28 mouse cellular contexts compared by ENCODE assay signal in genomic region chr17:43419204-43419603, GRCm38 (mm10). TPM values are rescaled to one million over a fixed set of nuclear protein-coding genes. Genes with fewer than 3 reads are reported as not detected.
DNase-seq lines count a peak whose midpoint lies in the region; ATAC-seq and TF ChIP-seq lines count a peak whose summit lies in the region.
"Had no signal": no experiment of that assay in that cellular context is flagged by ENCODE, and none has a peak within 500 bp of the region (broad histone marks: within the 10 kb centered on the region; RNA-seq: fewer than 3 reads in every experiment).

No protein-coding gene starts in this region.

- no peaks in the 10 kb centered on the region for H3K9me3 ChIP-seq in liver, embryonic 14.5 days (ENCODE audit: control insufficient read depth, low read length)
- H3K9me3 ChIP-seq in liver, embryonic 12.5 days (replicated peaks): no peaks in the 10 kb centered on the region
- H3K9me3 ChIP-seq in E14TG2a.4 (ENCODE audit: low read length): no peaks in the 10 kb centered on the region
- H3K9me3 ChIP-seq: embryonic facial prominence, embryonic 15.5 days; heart, embryonic 15.5 days; kidney, embryonic 15.5 days; limb, embryonic 13.5 days; lung, embryonic 15.5 days; neural tube, embryonic 15.5 days; stomach, embryonic 15.5 days had no signal

- no peak overlapping the region for H3K27ac ChIP-seq in heart, adult 2 months
- no peak overlapping the region for H3K27ac ChIP-seq in liver, embryonic 14.5 days
- no peak overlapping the region for H3K27ac ChIP-seq in liver, embryonic 12.5 days
- H3K27ac ChIP-seq: embryonic facial prominence, embryonic 15.5 days; heart, embryonic 15.5 days; kidney, embryonic 15.5 days; limb, embryonic 13.5 days; neural tube, embryonic 15.5 days; stomach, embryonic 15.5 days had no signal

- peaks cover 15% of the 10 kb centered on the region for H3K4me1 ChIP-seq in heart, adult 2 months (ENCODE audit: control insufficient read depth, insufficient read depth, low read length)
- no peaks in the 10 kb centered on the region for H3K4me1 ChIP-seq in liver, embryonic 14.5 days (replicated peaks; ENCODE audit: control insufficient read depth in 2 of 2, insufficient read depth in 2 of 2, low read length in 1 of 2)
- no peaks in the 10 kb centered on the region for H3K4me1 ChIP-seq in liver, embryonic 12.5 days
- no peaks in the 10 kb centered on the region for H3K4me1 ChIP-seq in E14TG2a.4 (replicated peaks; ENCODE audit: low read depth, low read length)
- H3K4me1 ChIP-seq: embryonic facial prominence, embryonic 15.5 days; heart, embryonic 15.5 days; kidney, embryonic 15.5 days; limb, embryonic 13.5 days; megakaryocyte, embryonic 14.5 days; neural tube, embryonic 15.5 days; stomach, embryonic 15.5 days had no signal

- no peaks in the 10 kb centered on the region for H3K79me2 ChIP-seq in heart, adult 2 months (replicated peaks; ENCODE audit: control insufficient read depth, insufficient read depth, low read length)

- no peaks in the 10 kb centered on the region for H3K27me3 ChIP-seq in heart, adult 2 months (ENCODE audit: control insufficient read depth, insufficient read depth, low read length)
- no peaks in the 10 kb centered on the region for H3K27me3 ChIP-seq in liver, embryonic 14.5 days (ENCODE audit: control insufficient read depth, insufficient read depth, low read length)
- H3K27me3 ChIP-seq in liver, embryonic 12.5 days (replicated peaks): no peaks in the 10 kb centered on the region
- H3K27me3 ChIP-seq in E14TG2a.4 (ENCODE audit: insufficient read depth, low read length): no peaks in the 10 kb centered on the region
- H3K27me3 ChIP-seq: embryonic facial prominence, embryonic 15.5 days; heart, embryonic 15.5 days; kidney, embryonic 15.5 days; limb, embryonic 13.5 days; lung, embryonic 15.5 days; megakaryocyte, embryonic 14.5 days; neural tube, embryonic 15.5 days; Patski; stomach, embryonic 15.5 days had no signal

- no peak for TF ChIP-seq POLR2A in heart, adult 2 months (IDR thresholded peaks at IDR 0.05; ENCODE audit: insufficient read depth, low read depth, low read length)
- no peak for TF ChIP-seq POLR2A in brain, embryonic 14.5 days (IDR thresholded peaks at IDR 0.05; ENCODE audit: borderline replicate concordance, extremely low read depth, insufficient read depth, insufficient read length, poor library complexity, severe bottlenecking)

- no peak for DNase-seq in heart, adult 2 months
- no peak for DNase-seq in heart, postnatal 10 days
- no peak for DNase-seq in liver, embryonic 14.5 days (ENCODE audit: low read depth in 3 of 3, low spot score in 3 of 3)
- no peak for DNase-seq in brain, embryonic 14.5 days (ENCODE audit: low read depth)
- no peak for DNase-seq in Muller cell, postnatal 12 days (ENCODE audit: inconsistent ontology term)
- DNase-seq in thymus, postnatal 36 days: no peak
- DNase-seq: adrenal gland, postnatal 14 days; B cell, adult 2 months; cerebellum, adult 18-20 months; cerebellum, postnatal 25 days; heart, adult 18-20 months; layer of hippocampus, postnatal 36 days; midbrain, embryonic 14.5 days; right cerebral cortex, postnatal 14 days; thymus, adult 2 months had no signal

- intact Hi-C loops in heart, adult 2 months (cut with DNase I): no loop called here
- intact Hi-C loops in heart, postnatal 10 days (cut with DNase I): no loop called here

- peaks cover 41% of the 10 kb centered on the region for H3K36me3 ChIP-seq in heart, adult 2 months (ENCODE audit: control insufficient read depth, insufficient read depth, low read length)
- no peaks in the 10 kb centered on the region for H3K36me3 ChIP-seq in liver, embryonic 14.5 days (replicated peaks; ENCODE audit: control insufficient read depth, insufficient read depth, low read depth)
- H3K36me3 ChIP-seq in liver, embryonic 12.5 days: no peaks in the 10 kb centered on the region
- no peaks in the 10 kb centered on the region for H3K36me3 ChIP-seq in E14TG2a.4 (ENCODE audit: insufficient read depth, low read length)
- H3K36me3 ChIP-seq: embryonic facial prominence, embryonic 15.5 days; heart, embryonic 15.5 days; kidney, embryonic 15.5 days; limb, embryonic 13.5 days; lung, embryonic 15.5 days; neural tube, embryonic 15.5 days; stomach, embryonic 15.5 days had no signal

- H3K4me3 ChIP-seq in heart, adult 2 months: no peak overlapping the region
- H3K4me3 ChIP-seq in liver, embryonic 14.5 days (ENCODE audit: insufficient read depth in 1 of 2, low read depth in 2 of 2, low read length in 2 of 2): no peak overlapping the region
- no peak overlapping the region for H3K4me3 ChIP-seq in liver, embryonic 12.5 days
- no peak overlapping the region for H3K4me3 ChIP-seq in E14TG2a.4 (replicated peaks; ENCODE audit: low read length)
- H3K4me3 ChIP-seq: embryonic facial prominence, embryonic 15.5 days; heart, embryonic 15.5 days; kidney, embryonic 15.5 days; limb, embryonic 13.5 days; lung, embryonic 15.5 days; megakaryocyte, embryonic 14.5 days; neural tube, embryonic 15.5 days; stomach, embryonic 15.5 days had no signal

- WGBS in heart, adult 2 months: 63% methylated on average over 5 of the region's 5 CpGs
- 72% methylated on average over 5 of the region's 5 CpGs for WGBS in liver, embryonic 14.5 days (ENCODE audit: insufficient replicate concordance)
- 74% methylated on average over 5 of the region's 5 CpGs for WGBS in liver, embryonic 12.5 days (ENCODE audit: insufficient replicate concordance)

- ATAC-seq in liver, embryonic 14.5 days (ENCODE audit: insufficient read depth): no peak
- no peak for ATAC-seq in liver, embryonic 12.5 days
- ATAC-seq: inflammation-experienced regulatory T-cells, adult 6 months; Patski had no signal

- TF ChIP-seq EP300 in heart, adult 2 months (IDR thresholded peaks at IDR 0.05; ENCODE audit: insufficient read depth, low read depth, low read length): no peak
- TF ChIP-seq EP300 in liver, embryonic 14.5 days (IDR thresholded peaks at IDR 0.05; ENCODE audit: low read depth): no peak

- no peak overlapping the region for H3K9ac ChIP-seq in heart, adult 2 months (ENCODE audit: low read depth, low read length)
- H3K9ac ChIP-seq in liver, embryonic 14.5 days (replicated peaks): no peak overlapping the region
- no peak overlapping the region for H3K9ac ChIP-seq in liver, embryonic 12.5 days
- H3K9ac ChIP-seq: embryonic facial prominence, embryonic 15.5 days; heart, embryonic 15.5 days; kidney, embryonic 15.5 days; limb, embryonic 13.5 days; lung, embryonic 15.5 days; neural tube, embryonic 15.5 days; stomach, embryonic 15.5 days had no signal

- no peak overlapping the region for H3K4me2 ChIP-seq in liver, embryonic 14.5 days (ENCODE audit: low read depth)
- H3K4me2 ChIP-seq in liver, embryonic 12.5 days: no peak overlapping the region
- H3K4me2 ChIP-seq: embryonic facial prominence, embryonic 15.5 days; heart, embryonic 15.5 days; kidney, embryonic 15.5 days; limb, embryonic 13.5 days; lung, embryonic 15.5 days; neural tube, embryonic 15.5 days; stomach, embryonic 15.5 days had no signal

- TF ChIP-seq CTCF in heart, adult 2 months (IDR thresholded peaks at IDR 0.05): peak; percentile 47
- TF ChIP-seq CTCF in liver, embryonic 14.5 days (IDR thresholded peaks at IDR 0.05; ENCODE audit: low read depth): peak; percentile 48
- peak; percentile 86 for TF ChIP-seq CTCF in E14TG2a.4 (conservative IDR thresholded peaks at IDR 0.05; ENCODE audit: low read length)
- TF ChIP-seq CTCF in brain, embryonic 14.5 days (IDR thresholded peaks at IDR 0.05; ENCODE audit: borderline replicate concordance, extremely low read depth, insufficient read depth, insufficient read length): peak; percentile 22; the same call in 1 of the 2 replicates

RNA-seq across cellular contexts. Expression of gene Adgrf5, which starts 59.0 kb away (rescaled TPM):
- 100 to 1,000 TPM; 184 to 231 TPM for total RNA-seq in heart, adult 2 months (2021)
- polyA plus RNA-seq in heart, adult 2 months (2012; rRNA removed): 57.7 and 116 TPM in 2 replicates
- total RNA-seq in heart, postnatal 10 days (2021): 100 to 1,000 TPM; 219 to 248 TPM
- polyA plus RNA-seq in liver, embryonic 14.5 days (2012; rRNA removed): 1.5 and 2.3 TPM in 2 replicates
- polyA plus RNA-seq in liver, embryonic 14.5 days (2014; fragmentation: Nextera tagmentation; extraction: Ambion mirVana): 1.5 and 2.4 TPM in 2 replicates
- 5.9 and 6.5 TPM in 2 replicates for polyA plus RNA-seq in liver, embryonic 12.5 days (2016; fragmentation: Nextera tagmentation; extraction: Ambion mirVana)
- polyA plus RNA-seq in brain, embryonic 14.5 days (2012; rRNA removed): 6.5 and 12.5 TPM in 2 replicates
- total RNA-seq: hematopoietic stem cell, adult 5-6 weeks had no signal
- polyA plus RNA-seq: inflammation-experienced regulatory T-cells, adult 6 months had no signal

Comparison
In these comparisons a context has a peak if more than half of its experiments do, and no peak if none do; other contexts are left out.
1. CTCF ChIP-seq: peak in every context shown above with its lines; median percentile 86 in E14TG2a.4; 48 in liver, embryonic 14.5 days; 47 in heart, adult 2 months; 22 in brain, embryonic 14.5 days.